Mouse (Mus musculus) induced T-regulatory cell, adult 2 months (primary cell): ENCODE data around the gene Bcr.

ENCODE experiments used
- DNase-seq: peaks from one replicate; pipeline ENCODE4 v3.0.0-alpha.2; 2012; ENCODE audit warnings: low read depth

Gene Bcr

DNA sequence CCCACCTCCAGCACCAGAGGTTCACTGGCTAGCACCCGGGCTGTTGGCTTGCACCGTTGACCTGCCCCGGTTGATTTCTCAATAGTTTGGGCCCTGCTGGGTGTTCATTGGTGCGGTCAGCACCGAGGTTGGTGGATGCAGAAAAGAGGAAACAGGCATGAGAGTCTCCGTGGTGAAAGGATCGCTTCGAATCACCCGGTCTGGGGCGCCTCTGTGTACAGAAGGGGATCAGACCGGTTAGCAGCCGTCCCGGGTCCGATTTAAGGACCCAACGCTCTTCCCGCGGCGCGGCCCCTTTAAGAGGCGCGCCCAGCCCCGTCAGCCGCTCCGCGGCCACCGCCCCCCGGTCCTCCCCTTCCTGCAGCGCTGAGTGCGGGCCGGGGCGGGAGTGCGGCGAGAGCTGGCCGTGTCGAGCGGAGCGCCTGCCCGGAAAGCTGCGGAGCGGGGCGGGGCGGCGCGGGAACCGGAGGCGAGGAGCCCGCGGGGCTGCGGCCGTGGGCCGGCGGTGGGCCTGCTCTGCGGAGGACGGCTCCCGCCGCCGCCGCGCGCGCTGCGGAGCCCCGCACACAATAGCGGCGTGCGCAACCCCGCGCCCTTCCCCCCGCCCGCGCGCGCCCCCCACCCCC lies at the start of gene Bcr:
Gene Bcr (plus strand): TSS at position 376 of the 626 bp plus-strand sequence.
- peak; percentile 84 for DNase-seq

DNA sequence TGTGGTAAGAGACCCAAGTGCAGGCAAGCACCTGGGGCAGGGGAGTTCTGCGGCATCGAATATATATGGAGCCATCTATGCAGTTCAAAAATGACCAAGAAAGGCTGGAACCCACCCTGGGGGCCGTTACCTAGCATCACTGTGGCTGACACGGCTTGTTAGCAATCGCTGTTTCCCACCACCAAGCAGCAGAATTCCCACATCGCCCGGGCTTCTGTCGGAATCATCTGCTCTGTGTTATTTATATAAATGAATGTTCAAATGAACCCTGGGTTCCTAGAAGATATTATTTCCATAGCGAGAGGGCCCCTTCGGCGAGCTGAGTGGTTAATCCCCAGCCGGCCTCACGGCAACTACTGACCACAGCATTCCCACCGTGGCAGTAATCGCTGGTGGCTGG lies 49.7 kb upstream of the Bcr start:
- no peak for DNase-seq

DNA sequence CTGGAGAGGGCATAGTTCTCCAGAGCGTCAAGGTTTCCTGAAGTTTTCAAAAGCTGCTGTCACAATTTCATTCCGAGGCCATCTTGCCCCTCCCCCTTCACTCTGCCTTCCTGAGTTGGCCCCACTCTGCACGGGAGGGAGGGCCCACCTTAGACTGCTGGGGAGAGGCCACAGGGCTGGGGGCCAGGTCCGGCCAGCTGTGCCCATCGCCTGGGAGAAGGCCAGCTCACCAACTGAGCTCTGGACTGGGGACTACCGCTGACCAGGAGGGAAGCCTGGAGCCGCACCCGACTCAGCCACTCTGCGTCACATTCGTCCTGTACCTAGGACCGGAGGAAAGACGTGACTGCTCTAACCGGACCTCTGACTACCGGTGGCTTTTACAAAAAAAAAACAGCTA lies 44.9 kb upstream of the Bcr start:
- DNase-seq = no peak

DNA sequence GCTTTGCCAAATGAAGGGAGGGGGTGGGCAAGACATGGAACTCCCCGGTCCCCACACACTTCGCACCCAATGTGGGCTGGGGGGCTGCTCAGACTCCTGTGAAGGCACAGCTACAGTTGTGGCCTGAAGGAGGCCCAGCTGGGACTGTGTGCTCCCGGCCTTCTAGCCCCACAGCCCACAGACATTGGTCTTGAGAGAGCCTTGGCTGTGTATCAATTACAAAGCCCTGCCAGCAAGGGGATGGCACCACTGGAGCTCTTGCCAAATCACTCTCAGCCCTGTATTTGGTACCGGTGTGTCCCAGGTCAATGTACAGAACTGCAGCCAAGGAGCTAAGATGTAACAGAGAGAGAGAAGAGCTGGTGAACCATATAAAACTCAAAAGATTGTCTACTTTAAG lies 43.9 kb upstream of the Bcr start:
- DNase-seq = no peak

DNA sequence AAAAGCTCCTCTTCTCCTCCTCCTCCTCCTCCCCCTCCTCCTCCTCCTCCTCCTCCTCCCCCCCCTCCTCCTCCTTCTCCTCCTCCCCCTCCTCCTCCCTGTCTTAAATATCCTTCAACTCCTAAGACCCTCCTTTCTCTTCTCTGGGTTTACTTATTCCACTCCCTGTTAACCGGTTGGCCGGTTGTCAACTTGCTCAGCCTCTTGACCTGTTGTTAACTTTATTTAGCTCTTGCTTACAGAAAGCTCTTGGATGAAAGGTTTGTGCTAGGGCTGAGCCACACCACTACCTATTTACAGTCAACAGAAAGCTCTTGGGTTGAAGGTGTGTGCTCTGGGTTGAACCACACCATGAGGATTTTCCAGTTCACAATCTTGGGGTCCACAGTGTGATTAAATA lies 40.1 kb upstream of the Bcr start:
- DNase-seq = no peak

DNA sequence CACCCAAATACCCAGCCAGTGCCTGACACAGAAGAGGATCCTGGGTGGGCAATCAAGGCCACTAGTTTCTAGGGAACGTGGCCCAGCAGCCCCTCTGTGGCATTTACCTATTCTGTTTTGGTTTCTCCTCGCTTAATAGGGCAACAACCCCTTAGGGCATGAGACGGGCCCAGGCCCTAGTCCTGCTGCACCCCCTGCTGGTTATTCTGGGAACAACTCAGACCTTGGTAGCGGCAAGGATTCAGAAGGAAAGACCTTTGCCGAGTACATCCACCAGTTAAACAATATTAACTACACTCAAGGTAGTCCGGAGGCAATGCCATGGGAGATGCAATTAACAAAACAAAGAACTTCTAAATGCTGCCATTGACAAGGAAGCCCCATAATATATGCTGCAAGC lies 39.3 kb upstream of the Bcr start:
- peak; percentile 71 for DNase-seq

DNA sequence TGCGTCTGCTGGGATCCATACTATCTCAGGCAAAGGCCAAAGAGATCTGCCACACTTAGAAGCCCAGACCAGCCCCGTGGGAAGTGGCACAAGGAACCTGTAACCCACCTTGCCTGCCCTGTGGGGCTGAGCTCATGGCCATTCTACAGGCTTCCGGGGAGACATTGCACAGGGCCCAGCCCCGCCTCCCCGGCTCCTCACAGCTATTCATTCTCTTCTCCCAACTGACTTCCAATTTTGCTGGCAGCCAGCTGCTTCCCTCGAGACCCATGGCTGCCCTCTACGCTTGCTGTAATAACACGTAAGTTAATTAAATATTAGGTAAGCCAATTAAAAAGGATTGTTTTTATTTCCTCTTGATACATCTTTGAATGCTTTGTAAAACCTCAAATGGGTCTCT lies 33.9 kb upstream of the Bcr start:
- DNase-seq = no peak

DNA sequence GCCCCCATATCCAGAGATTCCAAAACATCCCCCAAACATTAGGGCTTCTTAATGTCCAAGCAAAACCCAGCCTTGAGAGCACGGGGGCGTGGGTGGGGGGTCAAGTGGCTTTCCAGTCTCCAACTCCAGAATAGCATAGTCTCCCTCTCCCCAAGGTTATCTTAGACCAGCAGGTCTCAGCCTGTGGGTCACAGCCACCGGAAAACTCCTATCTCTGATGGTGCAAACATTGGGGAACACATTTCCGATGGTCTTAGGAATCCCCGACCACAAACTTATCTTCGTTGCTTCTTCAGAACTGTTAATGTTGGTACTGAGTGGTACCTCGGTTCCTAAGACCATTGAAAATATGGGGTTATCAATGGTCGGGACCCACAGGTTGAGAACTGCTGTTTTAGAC lies 31.6 kb upstream of the Bcr start:
- no peak for DNase-seq

DNA sequence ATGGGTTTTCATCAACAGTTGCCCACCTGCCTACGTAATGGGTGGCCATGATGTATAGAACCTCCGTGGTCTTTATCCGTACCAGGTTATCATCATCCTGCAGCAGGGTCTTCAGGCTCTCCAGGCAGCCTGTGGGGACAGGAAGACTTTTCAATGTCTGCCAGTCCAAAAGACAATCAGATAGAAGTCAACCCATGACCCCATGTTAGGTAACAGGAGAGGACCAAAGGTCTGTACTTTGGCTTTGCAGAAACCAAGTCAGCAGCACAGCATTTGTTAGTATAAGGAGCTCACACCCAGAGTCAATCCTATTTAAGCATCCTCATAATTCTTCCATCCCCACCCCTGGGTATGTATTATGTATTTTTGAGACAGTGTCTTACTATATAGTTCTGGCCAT lies 30.7 kb upstream of the Bcr start:
- no peak for DNase-seq

DNA sequence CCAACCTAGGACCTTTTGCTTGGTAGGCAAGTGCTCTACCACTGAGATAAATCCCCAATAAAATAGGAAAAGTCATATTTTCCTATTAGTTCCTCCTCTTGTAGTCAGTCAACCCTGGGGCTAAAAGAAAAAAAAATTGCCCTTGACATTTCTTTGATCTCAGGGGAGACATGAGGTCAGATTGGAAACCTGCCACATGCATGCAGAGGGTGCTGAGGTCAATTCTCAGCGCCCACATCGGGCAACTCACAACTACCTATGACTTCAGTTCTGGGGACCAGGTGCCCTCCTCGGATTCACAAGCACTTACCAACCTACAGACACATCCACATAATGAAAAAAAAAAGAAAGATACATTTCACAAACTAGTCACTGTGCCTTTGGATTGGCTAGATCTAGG lies 30.2 kb upstream of the Bcr start:
- DNase-seq = no peak

DNA sequence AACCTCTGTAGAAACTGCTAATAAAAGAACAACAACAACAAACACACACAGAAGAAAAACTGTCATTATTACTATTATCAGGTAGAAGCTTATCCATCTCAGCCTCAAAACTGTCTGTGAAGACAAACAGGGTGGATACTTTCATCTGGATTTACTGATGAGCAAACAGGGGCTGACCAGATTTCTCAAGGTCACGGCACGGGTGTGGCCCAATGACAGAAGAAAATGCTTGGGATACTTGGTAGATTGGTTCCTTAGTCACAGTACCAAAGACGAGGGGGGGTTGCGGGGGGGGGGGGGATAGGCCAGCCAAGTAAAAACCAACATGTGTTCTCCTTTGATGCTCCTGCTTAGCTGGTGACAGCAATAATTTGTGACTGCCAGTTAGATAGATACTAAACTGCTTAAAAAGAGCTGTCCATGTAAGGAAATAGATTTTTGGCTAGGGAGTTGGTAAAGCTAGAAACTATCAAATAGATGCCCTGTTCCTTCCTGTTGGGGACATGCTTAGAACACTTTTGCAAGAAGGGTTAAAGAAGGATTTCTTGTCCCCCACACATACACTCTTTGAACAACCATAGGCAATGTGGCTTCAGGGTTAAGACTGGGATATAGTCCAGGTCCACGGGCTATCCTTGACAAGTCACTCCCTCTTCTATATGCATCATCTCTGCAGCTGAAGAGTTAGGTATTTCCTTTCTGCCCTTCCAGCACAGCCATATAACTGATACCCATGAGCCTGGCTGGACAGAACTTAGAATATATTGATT lies 28.9 kb upstream of the Bcr start:
- no peak for DNase-seq

DNA sequence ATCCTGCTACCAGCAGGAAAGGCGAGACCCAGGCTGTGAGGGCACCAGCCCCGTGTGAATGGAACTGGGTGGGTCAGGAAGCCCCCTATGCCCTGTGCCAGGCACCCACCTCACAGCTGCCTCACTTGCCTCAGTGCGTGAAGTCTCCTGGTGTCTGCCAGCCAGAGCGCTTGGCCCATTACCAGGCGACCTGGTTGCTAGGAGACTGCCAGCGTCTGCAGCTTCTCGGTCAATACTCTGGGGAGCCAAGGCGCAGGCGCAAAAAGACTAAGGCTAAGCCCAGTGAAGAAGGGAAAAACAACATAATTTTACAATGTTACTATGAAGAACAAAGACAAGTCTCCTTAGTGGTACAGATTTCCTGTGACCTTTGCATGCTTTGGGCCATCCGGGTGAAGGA lies 28.0 kb upstream of the Bcr start, which contains the start of gene Rsph14:
Gene Rsph14 (minus strand): TSS at position 192 of the 400 bp plus-strand sequence.
- no peak for DNase-seq

DNA sequence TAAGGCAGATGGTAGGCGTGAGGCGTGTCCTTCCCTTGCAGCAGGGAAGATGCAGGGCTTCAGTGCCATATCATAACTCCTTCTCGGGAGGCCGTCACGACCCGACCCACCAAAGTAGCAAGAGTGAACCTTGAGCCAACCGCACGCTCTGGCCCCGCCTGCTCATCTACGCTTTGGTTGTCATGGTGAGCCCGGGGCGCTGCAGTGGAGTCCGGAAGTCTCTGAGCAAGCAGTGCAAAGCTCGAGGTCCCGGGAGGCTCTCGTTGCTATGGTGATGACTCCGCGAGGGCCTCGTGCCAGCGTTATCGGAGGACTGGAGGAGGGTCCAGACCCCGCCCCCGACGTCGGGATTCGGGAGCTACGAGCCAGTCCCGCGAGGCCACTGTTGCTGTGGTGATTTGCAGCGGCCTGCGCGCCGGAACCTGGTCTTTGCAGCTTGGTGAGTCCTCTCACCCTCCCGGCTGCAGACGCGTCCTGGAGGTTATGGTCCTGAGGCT lies 23.5 kb upstream of the Bcr start, which contains the start of gene Rab36:
Gene Rab36 (plus strand): TSS at position 176 of the 497 bp plus-strand sequence.
- peak; percentile 88 for DNase-seq

DNA sequence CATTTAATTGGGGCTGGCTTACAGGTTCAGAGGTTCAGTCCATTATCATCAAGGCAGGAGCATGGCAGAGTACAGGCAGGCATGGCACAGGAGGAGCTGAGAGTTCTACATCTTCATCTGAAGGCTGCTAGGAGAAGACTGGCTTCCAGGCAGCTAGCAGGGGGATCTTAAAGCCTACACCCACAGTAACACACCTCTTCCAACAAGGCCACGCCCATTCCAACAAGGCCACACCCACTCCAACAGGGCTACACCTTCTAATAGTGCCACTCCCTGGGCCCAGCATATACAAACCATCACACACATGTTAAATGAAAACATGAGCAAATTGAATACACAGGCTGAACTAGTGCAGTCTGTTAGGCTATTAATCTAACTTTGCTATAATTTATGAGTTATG lies 18.3 kb upstream of the Bcr start:
- peak; percentile 42 for DNase-seq

DNA sequence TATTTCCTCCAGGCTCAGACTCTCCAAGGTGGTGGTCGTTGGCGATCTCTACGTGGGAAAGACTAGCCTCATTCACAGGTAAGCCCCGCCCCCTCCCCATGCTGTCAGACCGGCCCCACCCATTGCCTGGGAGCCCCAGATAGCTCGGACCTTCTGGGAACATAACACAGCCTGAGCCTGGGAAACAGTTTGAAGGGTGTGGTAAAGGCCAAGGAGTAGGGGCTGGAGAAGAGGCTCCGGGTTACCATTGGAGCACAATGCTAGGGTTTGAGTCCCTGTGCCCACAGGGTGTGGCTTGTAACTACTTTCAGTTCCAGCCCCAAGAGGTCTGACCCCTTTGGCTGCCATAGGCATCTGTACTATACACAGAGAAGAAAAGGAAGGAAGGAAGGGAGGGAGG lies 15.9 kb upstream of the Bcr start:
- no peak for DNase-seq

DNA sequence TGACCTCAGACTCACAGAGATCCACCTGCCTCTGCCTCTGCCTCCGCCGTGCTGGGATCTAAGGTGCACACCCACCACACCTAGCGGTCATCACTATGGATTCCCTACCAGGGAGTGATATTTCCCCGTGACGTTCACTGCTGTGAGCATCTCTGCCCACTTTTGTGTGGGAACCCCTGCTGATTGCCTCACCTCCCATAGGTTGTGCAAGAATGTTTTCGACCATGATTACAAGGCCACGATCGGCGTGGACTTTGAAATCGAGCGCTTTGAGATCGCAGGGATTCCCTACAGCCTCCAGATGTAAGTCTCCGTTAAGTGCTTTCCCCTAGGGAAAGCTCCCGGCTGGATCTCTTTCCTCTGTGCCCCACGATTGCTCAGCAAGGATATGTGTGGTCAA lies 14.6 kb upstream of the Bcr start:
- no peak for DNase-seq

DNA sequence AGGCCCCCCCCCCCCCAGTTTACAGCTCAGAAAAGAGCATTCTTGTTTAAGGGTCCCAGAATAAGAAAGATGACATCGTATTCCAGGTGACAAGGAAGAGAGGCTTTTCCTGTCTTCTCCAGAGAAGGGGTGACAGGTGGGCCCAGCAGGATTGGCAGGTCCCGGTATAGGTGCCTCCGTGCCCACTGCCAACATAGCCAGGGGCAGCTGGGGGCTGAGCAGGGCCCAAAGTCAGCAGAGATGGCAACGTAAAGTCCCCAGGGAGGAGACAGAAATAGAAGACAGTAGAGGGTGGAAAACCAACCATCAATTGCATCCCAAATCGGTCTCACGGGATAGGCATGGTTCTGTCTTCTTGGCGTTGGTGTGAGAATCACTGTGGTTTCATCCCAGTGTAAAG lies 11.7 kb upstream of the Bcr start:
- DNase-seq = no peak

DNA sequence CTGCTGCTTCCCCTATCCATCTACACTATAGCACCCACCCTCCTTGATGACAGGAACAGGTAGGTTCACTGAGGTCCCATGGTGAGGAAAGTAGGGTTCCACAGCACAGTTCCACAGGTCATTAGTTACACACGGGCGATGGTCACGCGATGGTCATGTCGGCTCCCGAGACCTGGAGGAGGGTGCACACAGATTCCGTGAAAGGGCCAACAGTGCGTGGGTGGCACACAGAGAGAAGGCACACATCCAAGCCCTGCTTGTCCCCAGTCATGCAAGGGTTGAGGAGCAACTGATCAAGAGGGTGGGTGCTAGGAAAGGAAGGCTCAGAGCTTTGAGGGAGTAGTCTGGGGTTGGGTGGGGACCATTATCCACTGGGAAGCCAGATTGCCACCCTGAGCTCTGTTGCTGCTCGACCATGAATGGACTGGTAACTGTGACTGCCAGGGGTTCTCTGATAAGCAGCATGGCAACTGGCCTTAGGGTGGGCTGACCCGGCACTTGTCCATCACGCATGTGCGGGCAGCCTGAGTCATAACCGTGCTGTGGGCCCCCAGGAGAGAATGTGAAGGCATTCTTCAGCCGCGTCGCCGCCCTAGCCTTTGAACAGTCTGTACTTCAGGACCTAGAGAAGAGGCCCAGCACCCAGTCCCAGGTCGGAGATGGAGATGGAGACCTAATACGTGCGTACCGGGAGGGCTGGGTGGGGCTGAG lies 8.9 kb upstream of the Bcr start:
- DNase-seq = no peak

DNA sequence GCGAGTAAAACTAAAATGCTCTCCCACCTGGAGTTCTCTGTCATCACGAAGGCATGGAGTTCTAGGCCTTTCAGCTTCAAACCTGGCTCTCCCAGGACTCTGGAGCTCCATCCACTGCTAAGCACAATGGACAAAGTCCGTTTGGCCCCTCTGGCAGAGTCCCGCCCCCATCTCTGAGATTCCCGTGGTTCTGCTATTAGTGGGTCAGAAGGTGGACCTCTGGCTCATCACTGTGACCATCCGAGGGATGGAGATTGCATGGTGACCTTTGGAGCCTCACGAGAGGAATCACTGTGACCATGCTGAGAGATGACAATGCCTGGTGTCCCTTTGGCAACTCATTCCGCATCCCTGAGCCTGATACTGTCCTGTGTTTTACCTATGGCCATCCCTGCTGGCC lies 7.5 kb upstream of the Bcr start:
- no peak for DNase-seq

DNA sequence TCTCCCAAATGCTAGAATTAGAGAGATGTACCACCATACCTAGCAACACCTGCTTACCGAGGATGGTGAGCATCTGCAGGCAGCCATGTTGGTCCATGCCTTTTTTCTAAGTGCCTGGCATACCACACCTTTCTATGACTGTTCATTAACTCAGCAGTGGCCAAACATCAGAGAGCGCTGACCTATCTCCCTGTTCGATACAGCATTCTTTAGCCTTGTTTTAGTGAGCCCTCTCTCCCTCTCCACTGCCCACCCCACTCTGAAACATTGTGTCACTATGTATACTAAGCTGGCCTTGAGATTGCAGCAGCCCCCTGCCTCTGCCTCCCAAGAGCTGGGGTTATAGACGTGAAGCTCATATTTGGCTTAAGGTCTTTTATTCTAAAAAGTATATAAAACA lies 6.7 kb upstream of the Bcr start:
- no peak for DNase-seq

DNA sequence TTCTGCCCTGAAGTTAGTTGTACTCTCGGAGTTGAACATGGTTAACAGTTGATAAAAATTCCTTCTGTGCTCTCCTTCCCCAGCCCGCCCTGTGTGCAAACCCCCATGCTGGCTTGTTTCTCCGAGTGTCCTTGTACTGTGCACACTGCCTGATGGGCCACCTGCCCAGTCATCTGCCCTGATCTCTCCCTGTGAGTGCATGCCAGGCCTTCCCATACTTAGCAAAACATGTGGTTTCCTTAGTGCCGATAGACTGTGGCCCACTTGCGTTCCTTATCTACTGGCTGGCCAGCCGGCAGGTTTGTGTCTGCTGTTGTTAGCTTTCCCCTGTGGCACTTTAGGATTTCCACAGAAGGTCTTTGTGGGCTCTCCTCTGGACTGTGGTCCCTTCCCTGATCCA lies 6.3 kb upstream of the Bcr start:
- no peak for DNase-seq

DNA sequence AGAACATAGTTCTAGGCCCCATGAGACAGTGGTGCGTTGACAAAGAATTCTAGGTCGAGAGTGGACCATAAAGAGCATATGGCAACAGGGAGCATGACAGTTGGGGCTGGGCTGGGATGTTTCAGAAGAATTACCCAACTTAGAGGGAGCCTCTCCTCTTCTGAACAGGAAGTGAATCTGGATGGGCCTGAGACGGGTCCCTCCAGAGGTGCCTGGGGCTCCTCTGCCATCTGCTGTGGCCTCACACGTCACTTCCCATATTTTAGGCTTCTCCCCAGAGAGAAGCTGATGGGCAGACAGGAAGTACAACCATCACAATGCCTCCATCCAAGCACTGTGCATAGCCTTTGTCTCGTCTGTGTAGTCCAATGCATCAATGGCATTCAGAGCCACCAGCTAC lies 4.7 kb upstream of the Bcr start:
- no peak for DNase-seq

DNA sequence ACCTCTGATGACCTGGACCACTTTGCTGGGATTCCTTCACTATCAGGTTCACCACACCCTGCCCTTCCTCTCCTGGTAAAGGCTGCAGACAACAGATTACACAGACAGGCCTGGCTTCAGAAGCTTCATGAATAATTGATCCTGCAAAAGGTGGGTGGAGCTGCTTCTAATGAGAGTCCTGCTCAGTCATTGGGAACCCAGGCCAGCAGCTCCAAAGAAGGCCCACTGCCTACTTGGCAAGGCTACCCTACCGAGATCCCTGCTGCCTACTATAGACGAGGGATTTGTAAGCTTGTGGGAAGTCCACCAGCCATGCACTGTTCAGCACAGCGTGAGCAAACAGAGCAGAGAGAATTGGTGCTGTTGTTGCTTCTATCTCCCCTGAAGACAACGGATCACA lies 4.1 kb upstream of the Bcr start:
- DNase-seq = no peak
